Mouse (Mus musculus) right cerebral cortex, adult 2 months (tissue): ENCODE measurements around the gene Zfp729b.

ENCODE experiments used
- DNase-seq, 2 experiments: peaks; one replicate each; pipeline ENCODE4 v3.0.0; 2021 to 2022; ENCODE audit warnings: low spot score in 2 of 2

Gene Zfp729b

DNA sequence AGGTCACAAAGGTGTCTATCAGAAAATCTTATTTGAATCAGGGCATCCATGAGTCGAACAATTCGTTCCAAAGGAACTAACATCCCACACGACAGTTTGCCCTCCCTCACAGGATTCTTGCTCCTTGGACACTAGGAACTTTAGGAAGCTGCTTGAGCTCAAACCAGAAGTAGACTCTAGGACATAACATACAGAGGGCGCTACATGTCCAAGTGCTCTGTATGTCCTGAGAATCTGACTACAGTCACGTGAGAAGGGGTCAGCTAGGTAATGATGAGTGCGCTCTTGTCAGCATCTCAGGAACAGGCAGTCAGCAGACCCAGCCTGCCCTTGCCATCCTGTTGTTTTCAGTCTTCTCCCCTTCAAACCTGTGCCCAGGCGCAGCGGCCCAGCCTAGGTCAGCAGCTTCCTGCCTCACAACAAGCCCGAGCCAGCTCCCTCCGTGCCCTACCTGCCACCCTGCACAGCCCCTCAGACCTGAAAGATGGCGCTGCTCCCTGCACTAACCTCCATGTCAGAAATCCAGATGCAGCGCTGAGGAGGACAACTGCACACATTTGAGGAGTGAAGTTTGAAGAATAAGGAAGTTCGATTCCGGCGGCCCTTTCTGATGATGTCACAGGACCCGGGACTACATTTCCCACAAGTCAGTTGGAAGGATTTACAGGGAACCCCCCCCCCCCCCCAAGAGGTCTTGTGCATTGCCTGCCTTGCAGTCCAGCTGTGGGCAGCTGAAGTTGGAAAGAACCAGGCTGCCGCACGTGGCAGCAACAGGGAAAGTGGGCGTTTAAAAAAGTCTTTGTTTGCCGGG, at the start of gene Zfp729b:
Zfp729b (minus strand) TSS at position 642 of the 811 bp plus-strand sequence.
- peak; percentile 94 to 96 for DNase-seq

DNA sequence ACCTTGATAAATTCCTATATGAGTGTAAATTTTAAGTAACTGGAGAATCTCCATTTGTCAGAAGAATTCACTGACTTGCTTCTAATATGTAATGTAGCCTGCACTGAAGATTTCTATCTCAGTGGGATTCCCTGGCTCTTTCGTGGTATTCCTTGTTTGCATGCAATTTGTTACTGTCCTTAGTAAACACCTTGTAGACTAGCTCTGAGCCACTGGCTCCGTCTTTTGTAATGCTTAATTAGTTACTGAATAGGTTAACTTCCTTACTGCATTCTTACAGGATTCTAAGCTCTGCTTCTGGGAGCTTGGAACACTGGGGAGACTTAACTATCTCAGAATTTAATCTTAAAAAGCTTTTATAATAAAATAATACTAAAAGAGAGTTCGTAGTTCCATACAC, 43.0 kb upstream of the Zfp729b start:
- no peak for DNase-seq

DNA sequence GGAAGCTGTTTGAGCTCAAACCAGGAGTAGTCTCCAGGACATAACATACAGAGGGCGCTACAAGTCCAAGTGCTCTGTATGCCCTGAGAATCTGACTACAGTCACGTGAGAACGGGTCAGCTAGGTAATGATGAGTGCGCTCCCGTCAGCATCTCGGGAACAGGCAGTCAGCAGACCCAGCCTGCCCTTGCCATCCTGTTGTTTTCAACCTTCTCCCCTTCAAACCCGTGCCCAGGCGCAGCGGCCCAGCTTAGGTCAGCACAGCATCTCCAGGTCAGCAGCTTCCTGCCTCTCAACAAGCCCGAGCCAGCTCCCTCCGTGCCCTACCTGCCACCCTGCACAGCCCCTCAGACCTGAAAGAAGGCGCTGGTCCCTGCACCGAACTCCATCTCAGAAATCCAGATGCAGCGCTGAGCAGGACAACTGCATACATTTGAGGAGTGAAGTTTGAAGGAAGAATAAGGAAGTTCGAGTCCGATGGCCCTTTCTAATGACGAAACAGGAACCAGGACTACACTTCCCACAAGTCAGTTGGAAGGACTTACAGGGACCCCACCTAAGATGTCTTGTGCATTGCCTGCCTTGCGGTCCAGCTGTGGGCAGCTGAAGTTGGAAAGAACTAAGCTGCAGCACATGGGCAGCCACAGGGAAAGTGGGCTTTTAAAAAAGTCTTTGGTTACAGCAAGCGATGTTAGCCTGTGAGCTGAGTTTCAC, 27.9 kb upstream of the Zfp729b start, which contains the start of the genes Gm49345 and Zfp729a:
Gm49345 (minus strand) TSS at position 476 of the 714 bp plus-strand sequence.
Zfp729a (minus strand) TSS at position 498 of the 714 bp plus-strand sequence.
- DNase-seq = peak; percentile 88 to 93

DNA sequence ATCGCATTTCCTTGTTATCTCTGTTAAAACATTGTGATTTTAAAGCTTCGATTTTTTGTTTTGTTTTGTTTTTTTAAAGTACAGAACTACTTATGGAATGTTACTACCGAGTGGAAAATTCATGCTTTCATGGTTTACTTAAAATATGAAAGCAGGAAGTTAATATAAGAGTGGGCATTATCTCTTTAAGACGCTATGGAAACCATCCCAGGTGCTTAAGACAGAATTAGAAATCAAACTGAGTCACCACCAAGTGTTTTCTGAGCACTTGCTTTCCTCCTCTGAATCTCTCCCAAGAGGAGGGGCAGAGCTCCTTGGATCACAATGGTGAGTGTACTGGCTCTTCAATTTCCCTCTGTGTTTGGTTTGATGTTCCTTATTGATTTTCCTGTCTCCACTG, 601 bp upstream of the Zfp729b start:
- peak; percentile 2 to 3 for DNase-seq

DNA sequence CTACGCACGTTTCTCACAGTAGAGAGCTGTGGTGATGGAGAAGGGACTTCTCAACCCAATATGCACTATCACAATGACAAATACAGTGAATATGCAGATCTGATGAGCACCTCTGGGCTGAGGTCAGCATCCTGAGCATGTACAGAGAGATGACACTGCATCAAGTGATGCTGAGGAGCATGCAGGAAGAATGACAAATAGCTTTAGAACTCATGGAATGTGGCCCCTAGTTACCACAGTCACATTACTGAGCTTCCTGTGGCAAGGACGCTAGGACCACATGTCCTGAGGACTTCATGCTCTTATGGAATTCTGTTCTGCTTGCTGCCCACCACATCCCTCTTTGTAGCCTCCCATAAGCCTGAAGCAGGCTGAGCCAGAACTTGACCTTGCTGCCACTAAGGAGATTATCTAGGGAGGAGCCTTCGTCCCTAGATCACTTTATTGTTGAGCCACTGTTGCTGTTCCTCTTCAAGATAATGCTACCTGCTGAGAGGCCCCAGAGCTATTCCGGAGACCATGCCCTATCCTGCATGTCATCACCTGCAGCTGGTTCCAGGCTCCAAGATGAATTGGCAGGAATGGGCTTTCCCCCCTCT, 36.8 kb downstream of the Zfp729b start:
- DNase-seq = no peak

DNA sequence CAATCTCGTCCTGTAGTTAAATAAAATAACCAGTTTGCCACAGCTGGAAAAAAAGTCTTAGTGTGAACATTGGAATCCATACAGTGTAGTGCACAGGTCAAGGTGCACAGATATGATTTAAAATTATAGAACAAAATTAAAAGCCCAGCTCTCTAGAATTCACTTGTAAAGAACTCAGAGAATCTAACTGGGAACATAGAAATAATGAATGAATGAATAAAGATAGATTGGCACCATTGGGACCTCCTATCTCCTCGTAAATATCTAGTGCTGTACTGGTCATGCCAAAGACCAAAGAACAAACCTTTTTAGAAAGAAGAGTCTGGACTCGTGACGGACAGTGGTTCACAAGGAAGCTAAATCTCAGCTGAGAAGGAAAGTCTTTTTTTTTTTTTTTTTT, 55.8 kb downstream of the Zfp729b start, which contains the start of gene Zfp748:
Zfp748 (minus strand) TSS at position 101 of the 400 bp plus-strand sequence.
- DNase-seq = no peak

DNA sequence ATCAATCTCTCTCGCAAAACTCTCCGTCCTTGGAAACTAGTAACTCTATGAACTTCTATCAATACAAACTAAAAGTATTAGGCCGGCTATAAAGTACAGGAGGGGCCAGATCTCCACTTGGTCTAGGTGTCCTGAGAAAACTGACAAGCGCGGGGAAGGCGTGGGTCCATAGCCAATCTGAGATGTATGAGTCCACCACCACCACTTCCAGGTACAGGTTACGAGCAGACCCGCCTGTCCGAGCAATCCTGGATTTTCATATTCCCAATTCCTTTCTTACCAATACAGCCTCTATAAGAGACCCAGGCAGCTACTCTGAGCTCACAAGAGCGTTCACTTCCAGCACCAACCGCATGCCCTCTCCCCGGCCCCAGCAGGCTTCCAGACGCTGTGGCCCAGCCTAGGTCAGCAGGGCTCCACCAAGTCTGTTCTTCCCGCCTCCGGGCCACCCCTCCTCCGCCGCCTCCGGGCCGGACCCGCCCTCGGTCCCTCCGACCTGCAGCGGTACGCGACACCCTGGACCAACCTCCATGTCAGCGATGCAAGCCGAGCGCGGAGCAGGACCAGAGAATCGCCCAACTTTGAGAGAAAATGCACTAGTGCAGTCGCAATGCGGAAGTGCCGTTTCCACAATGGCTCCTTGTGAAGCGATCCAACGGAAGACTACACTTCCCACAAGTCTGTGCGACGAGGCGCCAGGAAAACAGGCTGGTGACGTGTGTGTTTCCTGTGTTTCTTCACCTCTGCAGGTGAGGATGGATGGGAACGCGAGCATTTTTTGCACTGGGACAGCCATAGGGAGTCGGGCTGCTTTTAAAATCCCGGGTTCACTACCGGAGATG, 56.8 kb downstream of the Zfp729b start:
- peak; percentile 91 to 94 for DNase-seq

DNA sequence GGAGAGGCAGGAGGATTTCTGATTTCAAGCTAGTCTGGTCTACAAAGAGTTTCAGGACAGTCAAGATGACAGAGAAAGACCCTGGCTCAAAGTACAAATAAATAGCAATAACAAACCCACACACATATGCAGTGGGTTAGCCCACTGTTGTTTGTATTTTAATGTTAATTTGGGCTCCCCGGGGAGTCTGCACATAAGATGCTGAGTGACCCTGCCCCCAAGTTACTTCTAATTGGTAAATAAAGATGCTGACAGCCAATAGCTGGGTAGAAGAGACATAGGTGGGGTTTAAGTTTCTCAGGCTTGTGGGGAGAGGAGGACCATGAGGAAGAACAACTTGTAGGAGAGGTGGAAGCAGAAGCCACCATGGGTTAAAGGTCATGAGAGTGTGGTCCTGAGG, 63.6 kb downstream of the Zfp729b start:
- DNase-seq = no peak
